In the genomic region with DNA sequence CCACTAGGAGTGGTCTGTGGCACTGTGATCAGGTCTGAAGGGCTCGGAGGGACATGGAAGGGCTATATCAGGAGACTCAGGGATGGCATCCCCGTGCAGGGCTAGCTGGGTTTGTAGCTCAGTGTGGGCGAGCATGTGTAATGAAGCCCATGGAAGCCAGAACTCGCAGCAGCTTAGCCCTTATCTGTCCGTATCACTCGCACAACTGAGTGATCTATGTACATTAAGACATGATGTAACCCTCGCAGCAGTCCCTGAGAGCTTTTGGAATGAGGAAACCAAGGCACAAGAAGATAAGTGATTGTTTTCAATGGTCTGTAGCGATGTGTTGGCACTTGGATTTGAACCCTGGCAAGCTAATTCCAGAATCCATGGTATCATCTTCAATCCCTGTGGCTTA, we compare ENCODE assay signal across 28 mouse cellular contexts. TPM values are rescaled to one million over a fixed set of nuclear protein-coding genes. Genes with fewer than 3 reads are reported as not detected.
"Had no signal": no experiment of that assay in that cellular context is flagged by ENCODE, and none has a peak within 500 bp of the region (broad histone marks: within the 10 kb centered on the region; RNA-seq: fewer than 3 reads in every experiment).

No protein-coding gene starts in this region.

- H3K4me3 ChIP-seq: gastrocnemius, adult 2 months; heart, embryonic 10.5 days; heart, embryonic 12.5 days; hindbrain, embryonic 10.5 days; hindbrain, embryonic 12.5 days; intestine, embryonic 15.5 days; layer of hippocampus, adult 2 months; limb, embryonic 12.5 days; liver, embryonic 12.5 days had no signal

- H3K27ac ChIP-seq: gastrocnemius, adult 2 months; heart, embryonic 10.5 days; hindbrain, embryonic 12.5 days; hindbrain, embryonic 14.5 days; intestine, embryonic 15.5 days; layer of hippocampus, adult 2 months; limb, embryonic 12.5 days; liver, embryonic 12.5 days; liver, embryonic 14.5 days had no signal

- ATAC-seq: hindbrain, embryonic 16.5 days; inflammation-experienced regulatory T-cells, adult 6 months; intestine, embryonic 15.5 days; intestine, postnatal 0 days; liver, embryonic 12.5 days had no signal

- H3K36me3 ChIP-seq: heart, embryonic 10.5 days; heart, embryonic 12.5 days; hindbrain, embryonic 10.5 days; hindbrain, embryonic 12.5 days; intestine, embryonic 15.5 days; limb, embryonic 12.5 days; liver, embryonic 12.5 days had no signal

- H3K9me3 ChIP-seq: hindbrain, embryonic 12.5 days; intestine, embryonic 15.5 days; liver, embryonic 12.5 days had no signal

- H3K9ac ChIP-seq: heart, embryonic 12.5 days; hindbrain, embryonic 12.5 days; hindbrain, embryonic 14.5 days; intestine, embryonic 15.5 days; limb, embryonic 12.5 days; liver, embryonic 12.5 days; liver, embryonic 14.5 days had no signal

- DNase-seq: gastrocnemius, adult 2 months; gastrocnemius, postnatal 10 days; gastrocnemius, postnatal 25 days; heart, adult 18-20 months; heart, postnatal 10 days; heart, postnatal 4 days; kidney, adult 18-20 months; kidney, adult 8-10 months; kidney, postnatal 10 days; kidney, postnatal 25 days; kidney, postnatal 4 days; layer of hippocampus, adult 9-11 months; layer of hippocampus, postnatal 36 days; left cerebral cortex, postnatal 4 days had no signal

- H3K4me2 ChIP-seq: heart, embryonic 12.5 days; hindbrain, embryonic 12.5 days; hindbrain, embryonic 14.5 days; intestine, embryonic 15.5 days; limb, embryonic 12.5 days; liver, embryonic 12.5 days had no signal

RNA-seq across cellular contexts. Expression of a gene that starts 3.0 kb away (rescaled TPM):
- total RNA-seq: granulocyte monocyte progenitor cell, adult 5-6 weeks had no signal
- polyA plus RNA-seq: inflammation-experienced regulatory T-cells, adult 6 months had no signal

RNA-seq across cellular contexts. Expression of a gene that starts 41.9 kb away (rescaled TPM):
- total RNA-seq: granulocyte monocyte progenitor cell, adult 5-6 weeks had no signal
- polyA plus RNA-seq: inflammation-experienced regulatory T-cells, adult 6 months had no signal
